Mouse (Mus musculus) monocyte, adult 2 months (primary cell): Measurements from ENCODE around the gene Faap100.
A peak's percentile ranks its signal among the peaks of the same experiment; 100 is the strongest.
"Not testable (repeated sequence)": the region's sequence is repeated elsewhere in the genome, so short reads cannot be mapped to it uniquely, and the experiment has no call there.

Experiments
- DNase-seq, 2 experiments: peaks; one replicate each; pipeline ENCODE4 v3.0.0; 2022; ENCODE audit warnings: low spot score in 2 of 2, low read depth in 1 of 2

Faap100 gene

DNA sequence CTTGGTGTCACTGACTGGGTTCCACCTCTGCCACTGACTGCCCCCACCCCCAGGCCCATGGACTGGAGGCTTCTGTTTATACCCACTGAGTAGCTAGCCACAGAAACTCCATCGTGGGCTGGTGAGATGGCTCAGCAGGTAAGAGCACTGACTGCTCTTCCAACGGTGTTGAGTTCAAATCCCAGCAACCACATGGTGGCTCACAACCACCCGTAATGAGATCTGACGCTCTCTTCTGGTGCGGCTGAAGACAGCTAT lies 26.5 kb downstream of the Faap100 start:
- not testable (repeated sequence) for DNase-seq

DNA sequence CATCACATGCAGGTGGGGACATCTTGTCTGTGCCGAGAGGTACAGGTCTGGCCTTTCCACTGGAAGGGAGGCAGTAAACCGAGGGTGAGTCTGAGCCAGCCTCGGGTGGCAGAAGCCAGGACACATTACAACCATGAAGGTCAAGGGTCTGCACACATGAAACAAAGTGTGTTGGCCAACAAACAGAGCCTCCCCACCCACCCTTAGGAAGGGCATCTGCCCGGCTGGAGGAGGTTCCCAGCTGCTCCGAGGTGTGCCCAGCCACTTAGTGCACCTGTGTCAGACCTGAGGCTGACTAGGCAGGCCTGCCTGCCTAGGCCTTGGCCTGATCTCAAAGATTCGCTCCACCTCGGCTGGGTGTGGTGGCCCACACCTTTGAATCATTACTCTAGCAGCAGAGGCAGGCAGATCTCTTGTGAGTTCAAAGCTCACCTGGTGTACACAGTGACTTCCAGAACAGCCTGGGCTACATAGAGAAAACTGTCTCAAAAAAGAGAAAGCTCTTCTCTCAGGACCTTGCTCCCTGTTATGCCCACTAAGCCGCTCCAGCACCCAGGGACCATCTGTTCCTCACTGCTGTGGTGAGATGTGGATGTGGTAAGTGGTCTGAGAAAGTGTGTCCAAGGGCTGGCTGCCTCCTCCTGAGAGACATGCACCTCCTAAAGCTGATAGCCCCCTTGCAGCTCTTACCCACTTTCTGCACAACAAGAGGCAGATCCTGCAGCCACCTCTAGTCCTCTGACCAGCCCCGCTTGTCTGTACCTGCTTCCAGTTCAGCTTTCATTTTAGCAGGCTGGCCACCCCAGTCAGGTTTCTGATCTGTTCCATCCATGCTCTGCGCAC lies 27.1 kb downstream of the Faap100 start:
- no peak for DNase-seq

DNA sequence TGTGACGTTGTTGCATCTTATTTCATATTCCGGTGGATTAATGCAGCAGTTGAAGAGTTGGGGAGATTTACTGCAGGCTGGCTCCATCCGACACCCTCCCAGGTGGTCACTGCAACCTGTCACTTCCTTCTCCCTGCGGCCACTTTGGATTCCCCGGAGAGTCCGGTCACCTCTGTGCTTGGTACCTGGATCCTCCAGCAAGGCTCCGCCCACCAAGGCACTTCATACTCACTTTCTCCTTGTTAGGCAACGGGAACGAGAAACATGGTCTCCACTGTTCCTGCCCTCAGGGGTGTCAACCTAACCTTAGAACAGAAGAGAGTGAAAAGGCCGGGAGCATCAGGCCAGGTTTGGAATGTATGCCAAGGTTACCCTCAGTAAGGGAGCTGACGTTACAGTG lies 27.9 kb downstream of the Faap100 start:
- no peak for DNase-seq

DNA sequence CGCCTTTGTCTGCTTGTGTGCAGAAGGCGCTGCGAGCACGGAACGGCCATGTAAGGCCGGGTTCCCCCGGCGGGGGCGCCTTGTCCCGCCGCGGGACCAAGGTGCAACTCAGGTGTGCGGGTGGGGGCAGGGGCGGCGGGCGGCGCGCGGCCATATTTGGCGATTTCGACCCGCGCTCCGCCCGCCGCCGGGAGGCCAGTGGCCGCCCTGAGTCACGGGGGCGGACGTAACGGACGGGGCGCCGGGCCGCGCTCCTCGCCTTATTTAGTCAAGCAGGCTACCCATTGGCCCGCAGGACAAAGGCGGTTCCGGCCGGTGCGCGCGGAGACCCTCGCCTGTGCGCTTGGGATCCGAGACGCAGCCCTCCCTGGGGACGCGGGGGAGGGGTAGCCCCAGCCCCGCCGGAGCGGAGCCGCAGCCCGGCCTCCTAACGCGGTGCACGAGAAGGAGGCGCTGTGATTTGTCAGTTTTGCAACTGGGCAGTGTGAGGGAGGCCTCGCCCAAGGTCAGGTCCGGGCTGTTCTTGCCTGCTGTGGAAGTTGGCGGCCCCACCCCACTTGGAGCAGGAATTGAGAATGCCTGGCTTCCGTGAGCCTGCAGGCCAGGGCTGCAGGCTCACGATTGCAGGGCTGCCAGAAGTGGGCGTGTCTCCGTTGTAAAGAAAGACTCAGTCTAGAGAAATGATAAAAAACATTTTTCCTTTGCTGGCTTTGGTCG lies 28.4 kb downstream of the Faap100 start:
- DNase-seq: peak; percentile 81 to 83

DNA sequence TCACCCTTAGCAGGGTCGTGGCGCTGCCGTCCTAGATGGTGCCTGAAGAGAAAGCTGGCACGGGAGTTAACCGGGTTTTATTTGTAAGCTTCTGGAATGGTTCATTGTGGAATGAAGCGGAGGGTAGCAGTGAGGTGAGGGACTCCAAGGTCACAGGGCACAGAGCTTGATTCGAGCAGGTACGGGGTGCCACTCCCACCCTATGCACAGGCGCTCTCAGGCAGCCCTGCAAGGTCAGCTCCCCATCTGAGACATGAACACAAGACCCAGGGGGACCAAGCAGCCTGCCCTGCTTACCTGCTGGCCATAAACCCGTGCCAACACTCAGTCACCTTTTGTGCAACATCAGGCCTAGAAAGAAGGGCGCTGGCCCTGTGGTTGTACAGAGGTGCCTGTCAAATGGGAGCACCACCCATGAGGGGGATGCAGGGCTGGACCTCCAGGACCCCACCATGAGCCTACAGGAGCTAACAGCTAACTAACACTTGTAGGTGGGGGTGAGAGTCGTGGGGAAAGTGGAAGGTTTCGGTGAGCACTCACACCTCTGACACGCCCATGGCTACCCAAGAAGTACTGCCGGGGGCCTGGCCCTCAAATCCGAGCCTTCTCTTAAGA lies 29.1 kb downstream of the Faap100 start:
- no peak for DNase-seq

DNA sequence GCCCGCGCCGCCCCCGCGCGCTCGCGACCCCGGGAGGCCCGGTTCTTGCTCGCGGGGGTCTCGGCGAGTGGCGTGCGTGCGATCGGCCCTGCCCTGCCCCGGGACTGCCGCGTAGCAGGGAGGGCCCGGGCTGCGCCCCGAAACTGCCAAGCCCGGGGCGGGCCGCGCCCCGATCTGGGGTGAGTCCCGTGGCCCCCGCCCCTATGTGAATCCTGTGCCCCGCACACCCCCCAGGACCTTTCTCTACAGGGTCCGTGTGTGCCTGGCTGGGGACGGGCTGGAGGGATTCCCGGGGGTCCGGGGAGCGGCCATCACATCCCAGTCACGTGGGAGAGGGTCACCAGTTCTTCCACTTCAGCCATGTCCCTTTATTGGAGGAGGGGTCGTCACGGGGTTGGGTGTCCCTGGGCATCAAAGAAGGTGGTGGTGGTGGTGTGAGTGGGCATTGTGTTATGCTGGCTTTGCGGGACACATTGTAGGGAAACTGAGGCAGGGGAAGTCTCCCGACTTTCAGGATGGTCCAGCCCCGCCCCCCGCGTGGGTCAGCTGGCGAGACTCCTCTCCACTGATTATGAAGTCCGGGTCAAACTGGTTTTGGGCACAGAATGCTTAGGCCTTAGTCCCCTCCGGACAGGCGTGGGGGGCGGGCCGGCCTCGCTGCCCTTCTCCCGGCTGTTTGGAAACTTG lies 29.7 kb downstream of the Faap100 start:
- DNase-seq: peak in 1 of 2 experiments; percentile 74

DNA sequence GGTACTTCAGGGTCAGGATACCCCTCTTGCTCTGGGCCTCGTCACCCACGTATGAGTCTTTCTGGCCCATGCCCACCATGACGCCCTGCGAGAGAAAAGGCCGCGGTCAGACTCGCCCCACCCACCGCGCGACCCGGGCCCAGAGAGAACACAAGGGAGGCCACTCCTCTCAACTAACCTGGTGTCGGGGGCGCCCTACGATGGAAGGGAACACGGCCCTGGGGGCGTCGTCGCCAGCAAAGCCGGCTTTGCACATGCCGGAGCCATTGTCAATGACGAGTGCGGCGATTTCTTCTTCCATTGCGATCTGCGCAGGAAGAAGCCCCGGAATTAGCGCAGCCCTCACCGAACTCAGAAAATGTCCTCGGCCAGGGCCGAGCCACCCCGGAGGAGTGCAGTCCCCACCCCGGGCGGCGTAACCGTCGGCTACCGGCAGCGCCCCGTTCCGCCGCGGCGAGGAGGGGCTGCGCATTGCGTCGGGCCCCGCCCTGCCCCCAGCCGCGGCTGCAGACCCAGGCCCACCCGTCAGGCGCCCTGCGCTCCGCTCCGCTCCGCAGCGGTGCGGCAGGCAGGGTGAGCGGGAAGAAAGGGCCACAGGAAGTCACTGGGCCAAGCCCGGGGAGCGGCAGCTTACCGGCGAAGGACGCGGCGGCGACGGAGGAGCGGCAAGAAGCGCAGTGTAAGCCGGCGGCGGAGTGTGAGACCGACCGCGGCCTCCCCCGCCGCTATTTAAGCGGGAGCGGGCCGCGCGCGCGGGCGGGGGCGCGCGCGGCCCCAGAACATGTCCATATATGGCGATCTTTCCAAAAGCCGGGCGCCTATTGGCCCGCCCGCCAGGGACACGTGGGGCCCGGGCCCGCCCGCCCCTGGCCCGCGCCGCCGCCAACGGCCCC lies 30.5 kb downstream of the Faap100 start, which contains the start of gene Actg1:
Gene Actg1 (minus strand): TSS at position 752 of the 893 bp plus-strand sequence.
- DNase-seq: peak in 1 of 2 experiments; percentile 50

DNA sequence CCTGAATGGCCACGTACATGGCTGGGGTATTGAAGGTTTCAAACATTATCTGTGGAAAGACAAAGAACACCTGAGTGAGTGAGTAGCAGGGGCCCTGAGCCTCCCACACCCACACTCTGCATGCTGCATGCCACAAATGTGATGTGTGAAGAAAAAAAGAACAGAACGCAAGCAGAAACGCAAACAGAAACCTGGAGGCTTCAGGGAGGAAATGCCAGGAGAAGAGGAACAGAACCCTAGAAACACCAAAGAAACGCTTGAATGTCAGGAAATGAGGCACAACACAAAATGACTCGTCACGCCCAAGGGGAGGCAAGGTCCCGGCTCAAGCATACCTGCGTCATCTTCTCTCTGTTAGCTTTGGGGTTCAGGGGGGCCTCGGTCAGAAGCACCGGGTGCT lies 31.3 kb downstream of the Faap100 start:
- DNase-seq: no peak

DNA sequence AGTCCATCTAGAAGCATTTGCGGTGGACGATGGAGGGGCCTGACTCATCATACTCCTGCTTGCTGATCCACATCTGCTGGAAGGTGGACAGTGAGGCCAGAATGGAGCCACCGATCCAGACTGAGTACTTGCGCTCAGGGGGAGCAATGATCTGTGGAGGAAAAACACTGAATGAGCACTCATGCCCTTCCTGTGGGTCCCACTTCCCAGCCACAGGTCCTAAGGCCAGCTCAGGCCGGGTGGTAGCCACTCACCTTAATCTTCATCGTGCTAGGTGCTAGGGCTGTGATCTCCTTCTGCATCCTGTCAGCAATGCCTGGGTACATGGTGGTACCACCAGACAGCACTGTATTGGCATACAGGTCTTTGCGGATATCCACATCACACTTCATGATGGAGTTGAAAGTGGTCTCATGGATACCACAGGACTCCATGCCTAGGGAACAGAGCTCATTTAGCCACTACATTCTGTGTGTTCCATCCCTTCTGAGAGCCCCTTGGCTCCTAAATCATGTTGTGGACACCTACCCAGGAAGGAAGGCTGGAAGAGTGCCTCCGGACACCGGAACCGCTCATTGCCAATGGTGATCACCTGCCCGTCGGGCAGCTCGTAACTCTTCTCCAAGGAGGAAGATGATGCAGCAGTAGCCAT lies 32.1 kb downstream of the Faap100 start:
- DNase-seq: peak in 1 of 2 experiments; percentile 1

DNA sequence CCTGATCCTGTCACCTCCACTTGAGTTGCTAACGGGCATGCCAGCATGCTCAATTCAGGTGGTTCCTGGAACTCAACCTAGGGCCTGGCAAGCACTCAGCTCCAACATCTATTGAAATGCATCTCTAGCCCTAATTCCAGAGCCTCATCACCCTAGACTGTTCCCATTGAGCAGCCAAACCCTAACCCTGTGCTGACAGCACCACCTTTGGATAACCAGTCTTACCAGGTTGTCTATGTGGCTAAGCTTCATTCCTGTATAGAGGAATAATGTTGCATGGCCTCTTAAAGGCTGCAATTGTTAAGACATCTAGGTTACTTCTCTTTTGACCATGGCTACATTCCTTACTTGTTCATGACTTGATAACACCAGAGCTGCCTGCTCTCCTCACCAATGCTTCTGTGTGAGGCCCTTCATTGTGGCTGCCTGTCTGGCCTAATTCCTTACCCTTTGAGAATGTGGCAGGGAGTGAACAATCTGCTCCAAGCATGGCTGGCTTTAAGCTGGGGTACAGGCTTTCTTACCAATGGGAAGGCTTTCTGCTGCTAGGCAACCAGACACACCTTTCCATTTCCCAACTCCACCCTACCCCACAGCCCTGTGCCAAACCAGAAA lies 33.4 kb downstream of the Faap100 start:
- no peak for DNase-seq

DNA sequence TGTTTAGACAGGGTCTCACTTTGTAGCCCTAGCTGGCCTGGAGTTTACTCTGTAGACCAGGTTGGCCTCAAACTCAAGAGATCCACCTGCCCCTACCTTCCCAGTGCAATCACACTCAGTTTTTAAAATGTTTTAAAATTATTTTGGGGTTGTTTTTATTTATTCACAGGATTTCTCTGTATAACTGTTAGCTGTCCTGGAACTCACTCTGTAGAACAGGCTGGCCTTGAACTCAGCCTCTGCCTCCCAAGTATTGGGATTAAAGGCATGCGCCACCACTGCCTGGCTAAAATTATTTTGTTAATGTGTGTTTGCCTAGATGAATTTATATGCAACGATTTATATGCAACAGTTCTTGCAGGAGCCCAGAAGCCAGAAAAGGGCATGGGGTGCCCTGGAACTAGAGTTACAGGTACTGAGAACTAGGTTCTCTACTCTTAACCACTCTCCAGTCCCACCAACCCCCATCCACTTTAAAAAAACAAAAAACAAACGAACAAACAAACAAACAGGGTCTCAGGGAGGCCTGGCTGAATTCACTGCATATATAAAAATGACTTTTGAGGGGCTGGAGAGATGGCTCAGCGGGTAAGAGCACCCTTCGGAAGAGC lies 34.1 kb downstream of the Faap100 start:
- DNase-seq: no peak

DNA sequence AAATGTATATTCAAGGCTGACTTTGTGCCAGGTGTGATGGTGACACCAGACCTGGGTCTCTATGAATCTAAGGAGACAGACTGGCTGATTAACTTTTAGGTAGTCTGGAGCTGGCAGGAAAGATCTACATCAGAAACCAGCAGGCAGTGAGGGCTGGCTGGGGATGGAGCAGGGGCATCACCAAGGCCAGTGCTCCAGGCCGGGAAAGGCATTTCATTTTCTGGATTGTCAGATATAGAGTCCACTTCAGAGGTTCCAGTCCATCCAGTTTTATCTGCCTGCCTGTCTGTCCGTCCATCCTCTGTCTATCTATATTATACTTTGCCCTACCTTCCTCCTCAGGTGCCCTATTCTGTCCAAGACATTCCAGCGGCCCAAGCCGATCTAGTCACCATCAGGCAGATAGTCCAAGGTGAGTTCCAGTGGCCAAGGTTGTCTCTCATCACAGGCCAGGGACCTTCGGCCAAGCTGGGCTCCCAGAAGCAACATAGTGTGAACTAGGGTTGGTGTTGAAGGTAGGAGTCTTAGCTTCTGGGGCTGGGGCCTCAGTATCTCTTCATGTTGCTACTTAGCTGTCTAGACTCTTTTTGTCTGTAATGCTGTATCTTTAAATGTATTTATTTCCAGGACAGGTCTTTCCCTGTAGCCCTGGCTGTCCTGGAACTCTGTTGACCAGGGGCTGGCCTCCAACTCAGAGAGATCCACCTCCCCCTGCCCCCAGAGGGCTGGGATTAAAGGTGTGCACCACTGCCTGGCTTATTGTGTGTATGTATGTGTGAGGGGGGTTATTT lies 34.9 kb downstream of the Faap100 start:
- peak in 1 of 2 experiments; percentile 1 for DNase-seq

DNA sequence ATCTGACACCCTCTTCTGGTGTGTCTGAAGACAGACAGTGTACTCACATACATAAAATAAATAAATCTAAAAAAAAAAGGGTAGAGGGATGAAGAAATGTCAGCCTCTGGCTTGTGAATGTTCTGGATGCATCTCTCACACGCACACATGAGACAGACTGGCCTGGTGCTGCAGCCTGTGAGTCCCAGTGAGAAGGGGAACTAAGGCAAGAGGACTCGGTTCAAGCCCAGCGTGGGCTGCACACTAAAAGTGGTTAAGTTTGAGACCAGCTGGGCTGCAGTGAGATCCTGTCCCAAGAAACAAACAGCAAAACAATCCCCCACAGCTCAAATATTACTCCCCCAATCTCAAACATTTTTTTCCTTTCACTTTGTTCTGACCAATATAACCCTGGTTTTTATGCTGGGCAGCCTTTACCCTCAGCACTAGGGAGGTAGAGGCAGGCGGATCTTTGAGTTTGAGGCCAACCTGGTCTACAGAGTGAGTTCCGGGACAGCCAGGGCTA lies 35.9 kb downstream of the Faap100 start:
- no peak for DNase-seq

DNA sequence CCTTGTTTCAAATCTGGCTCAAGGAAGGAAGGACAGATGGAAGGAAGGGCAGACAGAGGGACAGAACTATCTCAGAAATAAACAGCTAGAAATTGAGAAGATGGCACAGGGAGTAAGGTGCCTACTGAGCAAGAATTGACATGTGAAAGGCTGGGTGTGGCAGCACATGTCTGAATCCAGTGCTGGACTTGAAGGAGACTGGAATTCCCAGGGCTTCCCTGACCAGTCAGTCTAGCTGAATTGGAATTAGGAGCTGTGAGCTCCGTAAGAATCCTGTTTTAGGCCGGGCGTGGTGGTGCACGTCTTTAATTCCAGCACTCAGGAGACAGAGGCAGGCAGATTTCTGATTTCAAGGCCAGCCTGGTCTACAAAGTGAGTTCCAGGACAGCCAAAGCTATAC lies 36.9 kb downstream of the Faap100 start:
- DNase-seq: no peak

DNA sequence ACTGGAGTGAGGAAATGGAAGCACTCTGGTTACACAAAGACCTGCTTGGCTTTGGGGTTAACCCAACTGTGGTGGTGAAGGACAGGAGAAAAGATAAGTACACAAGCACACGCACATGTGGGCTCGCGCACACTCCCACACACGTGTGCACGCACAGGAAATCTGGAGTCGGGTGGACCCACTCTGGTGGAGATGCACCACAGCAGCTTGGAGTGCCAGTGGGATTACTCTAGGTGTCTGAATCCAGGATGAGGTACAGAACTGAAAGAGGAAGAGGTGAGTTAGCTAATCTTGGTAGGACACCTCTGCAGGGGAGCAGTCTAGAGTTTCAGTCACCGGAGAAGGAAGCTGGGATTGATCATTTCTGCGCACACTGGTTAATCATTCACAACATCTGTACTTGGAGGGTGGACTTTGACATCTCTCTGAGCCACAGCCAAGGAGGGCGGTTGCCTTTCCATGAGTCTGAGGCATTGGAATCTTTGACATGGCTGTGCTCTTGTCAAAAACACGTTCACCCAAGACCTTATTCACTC lies 38.5 kb downstream of the Faap100 start:
- DNase-seq: no peak

DNA sequence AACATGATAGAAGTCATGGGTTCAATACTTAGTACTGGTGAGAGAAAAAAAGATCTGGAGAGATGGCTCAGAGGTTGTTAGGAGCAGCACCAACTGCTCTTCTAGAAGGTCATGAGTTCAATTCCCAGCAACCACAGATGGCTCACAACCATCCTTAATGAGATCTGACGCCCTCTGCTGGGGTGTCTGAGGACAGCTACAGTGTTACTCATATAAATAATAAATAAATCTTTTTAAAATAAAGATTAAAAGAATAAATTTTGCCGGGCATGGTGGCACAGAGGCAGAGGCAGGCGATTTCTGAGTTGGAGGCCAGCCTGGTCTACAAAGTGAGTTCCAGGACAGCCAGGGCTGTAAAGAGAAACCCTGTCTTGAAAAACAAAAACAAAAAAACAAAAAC lies 39.8 kb downstream of the Faap100 start:
- no peak for DNase-seq

DNA sequence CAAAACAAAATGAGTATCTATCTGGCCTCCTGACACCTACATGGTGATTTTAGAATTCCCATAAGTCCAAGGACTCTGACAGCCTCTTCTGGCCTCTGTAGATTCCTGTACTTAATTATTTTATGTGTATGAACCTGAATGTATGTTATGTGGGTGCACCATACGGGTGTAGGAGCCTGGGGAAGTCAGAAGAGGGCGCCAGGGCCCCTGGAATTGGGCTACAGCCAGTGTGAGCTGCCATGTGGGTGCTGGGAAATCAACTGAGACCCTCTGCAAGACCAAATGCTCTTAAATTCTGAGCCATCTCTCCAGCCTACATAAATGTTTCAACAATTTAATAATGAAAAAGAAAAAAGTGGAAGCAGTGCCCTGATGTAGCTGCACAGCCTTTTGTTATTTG lies 41.1 kb downstream of the Faap100 start:
- DNase-seq: no peak

DNA sequence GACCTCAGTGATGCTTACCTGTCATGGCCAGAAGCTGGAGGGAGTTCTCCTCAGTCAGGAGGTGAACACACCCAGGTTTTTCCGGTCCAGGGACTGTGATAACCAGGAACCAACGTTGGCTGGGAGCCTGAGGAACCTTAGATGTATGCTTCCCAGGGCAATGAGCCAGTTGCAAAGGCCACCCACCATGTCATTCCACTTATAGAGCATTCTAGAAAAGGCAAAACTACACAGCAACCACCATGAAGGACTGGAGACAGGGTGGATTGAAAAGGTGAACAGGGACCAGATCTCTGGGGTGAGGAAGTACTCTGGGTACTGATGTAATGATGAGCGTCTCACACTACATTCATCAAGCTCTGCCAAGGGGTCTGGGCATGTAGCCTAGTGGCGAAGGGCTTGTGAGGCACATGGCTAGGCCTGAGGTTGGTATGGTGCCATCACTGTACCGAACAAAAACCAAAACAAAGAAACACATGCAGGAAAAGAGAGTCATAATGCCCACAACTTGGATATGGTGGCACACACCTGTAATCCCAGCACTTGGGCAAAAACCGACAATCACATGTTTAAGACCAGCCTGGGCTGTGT lies 43.0 kb downstream of the Faap100 start:
- DNase-seq: no peak
